Comparison of ENCODE assay signal across 11 mouse cellular contexts in the genomic region with DNA sequence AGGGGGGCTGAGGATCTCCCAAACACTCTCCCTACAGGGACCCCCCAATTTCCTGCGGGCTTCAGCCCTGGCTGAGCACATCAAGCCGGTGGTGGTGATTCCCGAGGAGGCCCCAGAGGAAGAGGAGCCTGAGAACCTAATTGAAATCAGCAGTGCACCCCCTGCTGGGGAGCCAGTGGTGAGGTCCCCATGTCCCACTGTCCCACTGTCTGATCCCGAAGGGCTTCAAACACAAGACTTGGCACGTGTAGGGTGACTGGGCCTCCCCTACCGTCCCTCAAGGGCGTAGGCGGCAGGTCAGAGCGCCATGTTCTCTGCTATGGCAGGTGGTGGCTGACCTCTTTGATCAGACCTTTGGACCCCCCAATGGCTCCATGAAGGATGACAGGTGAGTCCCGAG. TPM values are rescaled to one million over a fixed set of nuclear protein-coding genes. Genes with fewer than 3 reads are reported as not detected.
DNase-seq lines count a peak whose midpoint lies in the region; ATAC-seq and TF ChIP-seq lines count a peak whose summit lies in the region.
"Had no signal": no experiment of that assay in that cellular context is flagged by ENCODE, and none has a peak within 500 bp of the region (broad histone marks: within the 10 kb centered on the region; RNA-seq: fewer than 3 reads in every experiment).

No protein-coding gene starts in this region.

- no peak for TF ChIP-seq POLR2A in thymus, adult 2 months (IDR thresholded peaks at IDR 0.05; ENCODE audit: control insufficient read depth, extremely low read depth, insufficient read depth, low read length, poor library complexity)

- no peak overlapping the region for H3K4me3 ChIP-seq in layer of hippocampus, adult 2 months
- H3K4me3 ChIP-seq in thymus, adult 2 months (ENCODE audit: control insufficient read depth, insufficient read depth, low read length): no peak overlapping the region
- H3K4me3 ChIP-seq: megakaryocyte, embryonic 14.5 days; stomach, embryonic 15.5 days had no signal

- TF ChIP-seq CTCF in layer of hippocampus, adult 2 months (conservative IDR thresholded peaks at IDR 0.05): peak; percentile 81
- TF ChIP-seq CTCF in thymus, adult 2 months (IDR thresholded peaks at IDR 0.05; ENCODE audit: borderline replicate concordance, control insufficient read depth, extremely low read depth, insufficient read depth, low read length, poor library complexity): no peak

- no peak overlapping the region for H3K27ac ChIP-seq in layer of hippocampus, adult 2 months
- H3K27ac ChIP-seq in thymus, adult 2 months (ENCODE audit: control insufficient read depth, insufficient read depth, low read length): no peak overlapping the region
- H3K27ac ChIP-seq: hindbrain, embryonic 14.5 days; stomach, embryonic 15.5 days had no signal

- no peak for ATAC-seq in megakaryocyte, adult 5-6 weeks (ENCODE audit: poor library complexity, severe bottlenecking)

- intact Hi-C loops in gastrocnemius, postnatal 36 days (cut with DNase I): no loop called here

- no peaks in the 10 kb centered on the region for H3K27me3 ChIP-seq in thymus, adult 2 months (ENCODE audit: control insufficient read depth, insufficient read depth, low read length)
- H3K27me3 ChIP-seq: stomach, embryonic 15.5 days had no signal

- DNase-seq in gastrocnemius, postnatal 10 days: peak; percentile 53
- no peak for DNase-seq in gastrocnemius, postnatal 36 days
- peak in 1 of 2 experiments; percentile 58 for DNase-seq in layer of hippocampus, adult 2 months (ENCODE audit: low spot score in 2 of 2)
- no peak for DNase-seq in layer of hippocampus, postnatal 14 days (ENCODE audit: low spot score in 2 of 2)
- peak; percentile 27 for DNase-seq in thymus, adult 2 months
- no peak for DNase-seq in thymus, adult 18-20 months
- no peak for DNase-seq in embryo, embryonic 10 days (ENCODE audit: low spot score)

- no peaks in the 10 kb centered on the region; the same call in 1 of the 2 replicates for H3K4me1 ChIP-seq in thymus, adult 2 months (replicated peaks; ENCODE audit: control insufficient read depth, insufficient read depth, low read length)

- WGBS in thymus, adult 2 months: 98% methylated on average over 10 of the region's 10 CpGs

- no peaks in the 10 kb centered on the region for H3K36me3 ChIP-seq in thymus, adult 2 months (ENCODE audit: control insufficient read depth, insufficient read depth, low read length)
- H3K36me3 ChIP-seq: stomach, embryonic 15.5 days had no signal

RNA-seq across cellular contexts. Expression of a gene that starts 22.8 kb away (rescaled TPM):
- total RNA-seq in gastrocnemius, postnatal 10 days (2021): 1 to 10 TPM; 8.2 to 9.0 TPM
- 1 to 10 TPM; 7.2 to 8.1 TPM for total RNA-seq in gastrocnemius, postnatal 36 days (2021)
- 10 to 100 TPM; 42.8 to 43.8 TPM for total RNA-seq in layer of hippocampus, adult 2 months (2021)
- total RNA-seq in layer of hippocampus, postnatal 14 days (2021): 10 to 100 TPM; 61.2 to 63.8 TPM
- polyA plus RNA-seq in thymus, adult 2 months (2012; rRNA removed): 12.5 and 13.8 TPM in 2 replicates
- 6.0 and 6.6 TPM in 2 replicates for total RNA-seq in megakaryocyte, adult 5-6 weeks (2015)
- total RNA-seq in megakaryocyte, adult 5-6 weeks (2017): 12.1 and 13.0 TPM in 2 replicates

RNA-seq across cellular contexts. Expression of a gene that starts 35.9 kb away (rescaled TPM):
- total RNA-seq in gastrocnemius, postnatal 10 days (2021): 10 to 100 TPM; 11.9 to 13.4 TPM
- total RNA-seq in gastrocnemius, postnatal 36 days (2021): 1 to 10 TPM; 4.7 to 4.8 TPM
- total RNA-seq in layer of hippocampus, adult 2 months (2021): 10 to 100 TPM; 36.8 to 42.2 TPM
- 10 to 100 TPM; 35.9 to 41.0 TPM for total RNA-seq in layer of hippocampus, postnatal 14 days (2021)
- 111 and 119 TPM in 2 replicates for polyA plus RNA-seq in thymus, adult 2 months (2012; rRNA removed)
- 28.9 and 29.2 TPM in 2 replicates for total RNA-seq in megakaryocyte, adult 5-6 weeks (2015)
- 29.1 and 29.9 TPM in 2 replicates for total RNA-seq in megakaryocyte, adult 5-6 weeks (2017)

Comparison
In these comparisons a context has a peak if more than half of its experiments do, and no peak if none do; other contexts are left out.
1. DNase-seq: peak in gastrocnemius, postnatal 10 days (single experiment) and thymus, adult 2 months (single experiment); none in gastrocnemius, postnatal 36 days (0 of 2), layer of hippocampus, postnatal 14 days (0 of 2), thymus, adult 18-20 months (0 of 2) and embryo, embryonic 10 days (single experiment).